Mouse (Mus musculus): ENCODE data around the gene Tmem182.

Tmem182 gene

DNA sequence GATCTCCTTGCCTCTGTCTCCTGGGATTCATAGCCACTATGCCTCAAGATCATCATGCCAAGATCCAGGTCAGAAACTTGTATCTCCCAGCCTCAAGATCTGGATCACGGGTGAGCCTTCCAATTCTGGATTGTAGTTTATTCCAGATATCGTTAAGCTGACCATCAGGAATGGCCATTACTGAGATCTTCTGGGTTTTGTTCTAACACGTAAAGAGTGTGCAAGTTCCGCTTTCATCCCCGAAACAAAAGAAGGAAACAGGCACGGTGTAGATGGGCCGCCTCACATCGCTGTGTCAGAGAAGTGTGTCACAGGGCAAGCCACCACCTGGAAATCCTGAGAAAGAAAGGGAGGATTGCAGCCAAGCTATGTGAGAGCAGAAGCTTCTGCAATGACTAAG lies 6.3 kb upstream of the Tmem182 start:
- no peak for DNase-seq (ENCODE audit: low read depth)

DNA sequence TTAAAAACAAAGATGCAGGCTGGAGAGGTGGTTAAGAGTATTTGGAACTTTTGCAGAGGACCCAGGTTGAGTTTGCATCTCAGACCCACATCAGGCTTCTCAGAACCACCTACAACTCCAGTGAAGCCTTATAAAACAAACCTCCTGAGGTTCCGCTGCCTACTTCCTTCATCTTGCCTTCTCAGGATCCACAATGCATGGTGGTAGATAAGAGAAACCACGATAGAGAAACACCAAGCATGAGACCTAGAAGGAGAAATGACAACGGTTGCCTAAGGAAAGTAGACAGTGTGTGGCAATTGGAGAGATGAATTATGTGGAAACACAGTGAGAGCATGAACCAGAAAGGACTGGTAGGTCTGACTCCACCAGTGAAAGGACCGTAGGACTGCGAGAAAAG lies 4.5 kb upstream of the Tmem182 start:
- no peak for DNase-seq (ENCODE audit: low read depth)

DNA sequence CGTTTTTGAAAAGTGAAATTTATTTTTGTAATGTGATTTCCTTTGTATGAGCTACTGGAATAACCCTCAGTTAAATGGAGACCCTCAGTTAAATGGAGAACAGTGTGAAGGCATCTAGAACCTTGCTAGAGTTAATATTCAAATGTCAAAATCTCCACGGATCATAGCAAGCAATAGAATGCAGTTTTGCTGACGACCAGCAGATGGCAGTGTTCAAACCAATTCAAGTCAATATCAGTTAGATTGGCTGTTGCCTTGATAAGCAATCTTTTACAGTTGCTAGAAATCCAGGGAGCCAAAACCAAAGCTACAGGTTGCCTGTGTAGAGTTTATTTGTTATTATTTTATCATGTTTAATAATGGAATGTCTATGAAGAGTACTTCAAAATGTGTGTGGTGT lies 2.6 kb upstream of the Tmem182 start:
- no peak for DNase-seq (ENCODE audit: low read depth)

DNA sequence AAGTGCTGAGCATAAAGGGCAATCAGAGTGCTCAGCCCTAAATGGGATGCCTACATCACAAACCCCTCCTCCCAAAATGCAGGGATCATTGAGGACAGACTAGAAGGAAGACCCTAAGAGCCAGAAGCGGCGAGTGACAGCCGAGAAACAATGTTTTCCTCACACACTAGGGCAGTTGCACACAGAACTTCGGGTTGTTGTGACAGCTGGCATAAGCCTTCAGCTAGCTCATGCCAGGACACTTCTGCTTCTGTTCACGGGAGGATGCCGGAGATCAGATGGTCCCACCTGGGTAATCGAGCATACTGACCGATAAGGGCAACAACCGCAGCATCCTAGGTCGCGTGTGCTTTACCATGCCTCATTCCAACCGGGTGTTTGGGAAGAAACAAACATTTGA lies 1.3 kb upstream of the Tmem182 start:
- DNase-seq (ENCODE audit: low read depth): no peak

DNA sequence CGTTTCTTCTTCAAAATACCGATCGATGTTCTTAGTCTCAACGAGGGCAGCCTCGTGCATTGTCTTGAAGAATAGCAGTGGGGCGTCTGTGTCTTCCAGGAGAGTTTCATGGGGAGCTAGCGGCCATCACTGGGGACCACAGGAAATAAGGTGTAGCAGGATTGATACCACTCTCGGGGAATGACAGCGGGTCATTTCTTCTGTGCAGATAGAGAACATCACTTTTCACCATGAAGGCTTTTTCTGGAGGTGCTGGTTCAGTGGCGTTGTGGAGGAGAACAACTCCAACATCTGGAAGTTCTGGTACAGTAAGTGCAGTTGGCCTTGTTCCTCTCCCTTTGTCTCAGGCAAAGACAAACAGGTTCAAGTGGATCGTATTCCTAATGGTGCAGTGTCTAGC lies 490 bp downstream of the Tmem182 start:
- no peak for DNase-seq (ENCODE audit: low read depth)

DNA sequence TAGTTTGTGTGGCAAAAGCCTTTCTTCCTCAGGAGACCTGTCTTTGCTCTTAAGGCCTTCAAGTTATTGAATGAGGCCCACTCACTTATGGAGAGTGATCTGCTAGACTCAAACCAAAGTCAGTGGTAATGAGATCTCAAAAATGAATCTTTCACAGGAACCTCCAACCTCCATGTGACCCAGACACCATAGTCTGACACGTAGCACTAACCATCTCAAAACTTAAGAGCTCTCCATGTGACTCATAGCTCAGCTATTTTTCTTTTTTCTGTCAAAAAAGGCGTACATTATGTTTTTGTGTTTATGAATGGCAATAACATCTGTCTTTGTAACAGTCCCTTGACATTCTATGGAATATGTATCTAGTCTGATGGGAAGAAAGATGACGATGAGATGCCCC lies 3.2 kb downstream of the Tmem182 start:
- no peak for DNase-seq (ENCODE audit: low read depth)

DNA sequence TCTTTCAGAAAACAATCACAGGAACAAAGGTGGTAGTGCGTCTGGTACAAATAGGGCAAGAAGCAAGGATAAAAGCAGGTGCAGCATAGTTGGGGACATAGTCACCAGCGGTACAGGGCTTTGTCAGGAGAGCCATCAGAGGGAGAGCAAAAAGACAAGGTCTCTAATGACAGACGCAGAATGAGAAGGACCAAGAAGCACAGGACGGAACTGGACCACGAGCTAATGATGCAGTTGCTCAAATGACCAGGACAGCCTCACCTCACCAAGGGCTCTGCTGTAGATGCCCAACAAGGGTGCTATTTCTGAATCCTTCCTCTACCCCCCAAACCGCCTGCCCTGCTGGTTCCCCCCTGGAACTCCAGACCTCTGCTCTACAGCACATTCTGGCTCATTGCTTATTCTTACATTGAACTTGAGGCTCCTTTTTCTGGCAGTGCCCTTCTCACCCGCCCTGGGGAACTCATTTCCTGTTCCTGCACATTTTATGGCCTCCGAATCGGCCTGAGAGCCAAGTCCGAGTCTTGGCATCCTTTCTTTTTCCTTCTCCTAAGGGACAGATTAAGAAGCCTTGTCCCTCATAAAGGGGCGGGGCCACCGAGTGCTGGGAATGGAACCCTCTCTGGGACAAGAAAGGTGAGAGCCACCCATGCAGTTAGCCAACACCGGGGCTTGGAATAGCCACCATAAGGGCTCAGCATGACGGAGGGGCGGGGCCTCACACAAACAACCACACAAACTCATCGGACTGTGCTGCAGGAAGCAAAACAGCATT lies 9.9 kb downstream of the Tmem182 start:
- DNase-seq (ENCODE audit: low read depth): no peak

DNA sequence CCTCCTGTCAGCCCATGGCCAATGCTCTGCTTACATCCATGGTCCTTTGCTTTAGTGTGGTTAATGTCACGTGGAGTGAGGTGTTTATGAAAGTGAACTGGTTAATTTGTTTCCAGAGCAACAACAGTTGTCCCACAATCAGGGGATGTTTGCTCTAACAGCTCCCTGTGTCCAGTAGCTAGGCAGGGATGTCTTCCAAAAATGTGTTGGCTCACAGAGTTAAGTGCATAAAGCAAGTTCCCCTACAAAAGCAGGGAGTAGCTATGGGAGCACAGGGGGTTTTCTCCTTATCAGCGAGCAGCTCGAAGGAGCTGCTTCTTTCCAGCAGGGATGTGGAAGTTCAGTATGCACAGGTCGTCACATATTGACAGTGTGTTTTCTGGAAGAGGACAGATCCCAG lies 19.1 kb downstream of the Tmem182 start:
- no peak for DNase-seq (ENCODE audit: low read depth)

DNA sequence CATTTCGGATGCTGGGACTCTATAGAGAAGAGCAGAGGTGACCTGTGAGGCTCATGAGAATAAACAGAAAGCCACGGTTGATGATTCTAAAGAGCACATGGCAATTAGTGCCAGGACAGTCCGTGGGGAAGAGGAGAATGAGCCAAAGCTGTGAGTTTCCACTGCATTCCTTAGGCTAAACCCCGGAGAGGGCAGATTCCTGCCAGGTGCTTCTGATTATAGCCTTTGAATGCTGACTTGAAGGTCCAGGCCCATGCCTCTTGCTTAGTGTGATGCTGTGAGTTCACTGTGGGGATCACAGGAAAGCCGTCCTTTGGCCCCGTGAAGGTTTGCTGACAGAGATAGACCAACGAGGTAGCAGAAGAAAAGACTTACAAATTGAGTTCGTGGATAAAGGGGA lies 19.5 kb downstream of the Tmem182 start:
- no peak for DNase-seq (ENCODE audit: low read depth)

DNA sequence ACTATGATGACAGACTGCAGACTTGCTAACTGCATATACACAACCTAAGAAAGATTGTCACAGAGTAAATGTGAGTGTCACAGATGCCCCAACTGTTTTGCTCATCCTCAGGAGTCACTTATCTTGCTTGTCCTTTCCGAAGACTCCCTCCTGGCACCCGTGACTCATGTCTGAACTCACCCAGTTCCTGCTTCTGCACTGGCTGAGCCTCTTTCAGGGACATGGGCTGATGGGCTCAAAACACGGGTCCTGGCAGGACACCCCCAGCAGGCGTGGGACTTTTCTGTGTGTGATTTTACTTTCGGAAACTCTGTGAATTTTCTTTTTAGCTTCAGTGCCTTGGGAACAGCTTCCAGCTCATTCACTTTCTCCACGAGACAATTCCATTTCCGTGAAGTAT lies 20.4 kb downstream of the Tmem182 start:
- no peak for DNase-seq (ENCODE audit: low read depth)

DNA sequence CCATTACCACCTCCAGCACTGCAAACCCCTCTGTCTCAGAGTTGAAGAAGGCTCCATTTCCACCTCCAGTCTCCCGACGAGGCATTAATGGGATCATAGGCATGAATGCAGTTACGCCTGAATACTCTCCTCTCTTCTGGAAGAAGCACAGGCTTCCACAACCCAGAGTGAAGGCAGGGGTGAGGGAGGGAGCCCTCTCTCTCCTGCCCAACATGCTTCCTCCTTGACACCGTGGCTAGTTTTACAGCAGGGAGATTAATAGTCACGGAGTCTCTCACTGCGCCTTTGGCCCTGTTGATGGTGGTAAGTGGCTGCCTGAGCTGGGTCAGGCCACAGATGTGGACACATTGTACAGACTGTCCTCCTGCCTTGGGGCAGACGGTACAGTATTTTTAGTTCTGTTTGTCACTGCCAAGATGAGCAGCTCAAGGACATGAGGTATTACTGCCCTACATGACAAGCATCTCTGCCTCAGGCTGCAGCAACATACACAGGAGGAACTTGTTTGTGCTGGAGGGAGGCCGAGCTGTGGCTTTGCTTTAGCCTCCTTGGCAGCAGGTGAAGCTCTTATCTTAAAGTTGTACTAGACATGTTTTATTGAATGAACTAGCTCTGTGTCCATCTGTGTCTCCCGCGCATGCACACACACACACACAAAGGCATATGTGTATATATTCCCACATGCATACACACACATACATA lies 24.0 kb downstream of the Tmem182 start:
- DNase-seq (ENCODE audit: low read depth): no peak

DNA sequence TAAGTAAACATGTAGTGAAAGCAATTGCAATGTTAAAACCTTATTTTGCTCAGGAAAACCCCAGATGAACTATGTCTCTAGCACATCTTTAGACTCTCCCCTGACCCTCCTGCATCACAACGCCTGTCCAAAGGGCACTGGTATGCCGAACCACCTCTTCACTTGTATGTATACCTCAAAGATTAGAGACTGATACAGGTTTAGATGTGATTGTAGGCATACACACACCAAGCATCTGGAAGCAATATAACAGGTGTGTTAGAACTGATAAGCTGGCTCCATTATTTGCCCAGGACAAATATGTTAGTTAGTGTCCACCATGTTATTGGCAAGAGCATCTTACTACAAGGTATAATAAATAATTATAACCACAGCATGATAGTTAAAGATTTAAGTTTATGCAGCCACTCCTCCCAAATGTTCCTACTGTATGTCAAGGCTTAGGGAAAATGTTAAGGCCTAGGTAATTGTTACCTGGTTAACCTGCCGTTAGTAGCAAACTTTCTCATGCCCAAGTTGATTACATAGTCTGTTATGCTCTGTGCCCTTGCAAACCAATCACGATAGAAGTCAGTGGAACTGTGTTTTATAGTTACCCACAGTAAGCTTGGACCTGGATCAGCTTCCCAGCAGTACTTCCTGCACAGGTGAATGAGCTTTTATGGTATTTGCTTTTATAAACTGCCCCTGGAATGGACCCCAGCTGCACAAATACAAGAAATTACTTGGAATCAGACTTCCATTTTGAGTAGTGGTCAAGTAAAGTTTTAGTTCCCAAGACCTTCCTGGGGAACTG lies 25.5 kb downstream of the Tmem182 start:
- no peak for DNase-seq (ENCODE audit: low read depth)

DNA sequence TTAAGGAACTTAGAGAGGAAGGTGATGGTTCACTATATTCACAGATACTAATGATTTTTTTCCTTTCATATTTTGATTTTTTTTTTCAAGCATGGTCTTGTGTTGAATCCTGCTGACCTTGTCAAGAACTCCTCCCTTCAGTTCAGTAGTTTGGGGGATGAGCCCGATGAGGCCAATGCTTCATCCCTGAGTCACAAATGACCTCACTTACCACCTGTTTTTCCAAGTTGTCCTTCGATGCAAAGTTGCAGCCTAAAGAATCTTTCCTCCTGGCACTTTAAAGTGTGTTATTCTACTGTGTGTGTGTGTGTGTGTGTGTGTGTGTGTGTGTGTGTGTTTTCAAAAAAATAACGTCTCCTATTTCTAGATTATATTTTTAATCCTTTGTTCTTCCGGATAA lies 30.1 kb downstream of the Tmem182 start:
- no peak for DNase-seq (ENCODE audit: low read depth)

DNA sequence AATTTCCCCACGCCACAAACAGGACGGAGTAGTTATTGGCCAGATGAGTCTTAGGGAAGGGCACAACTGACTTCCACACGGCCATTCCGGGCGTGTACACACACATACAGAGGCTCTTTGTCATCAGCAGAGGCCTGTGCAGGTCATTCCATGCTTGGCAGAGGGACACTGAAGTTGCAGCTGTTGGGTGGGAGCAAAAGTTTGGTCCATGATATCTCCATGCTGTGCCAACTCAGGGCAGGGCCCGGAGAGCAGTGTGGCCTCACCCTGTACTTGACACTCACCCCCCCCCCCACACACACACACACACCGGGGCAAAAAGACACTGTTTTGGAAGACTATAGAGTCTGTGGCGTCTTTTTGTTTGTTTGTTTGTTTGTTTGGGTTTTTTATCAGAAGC lies 35.2 kb downstream of the Tmem182 start:
- DNase-seq (ENCODE audit: low read depth): no peak

DNA sequence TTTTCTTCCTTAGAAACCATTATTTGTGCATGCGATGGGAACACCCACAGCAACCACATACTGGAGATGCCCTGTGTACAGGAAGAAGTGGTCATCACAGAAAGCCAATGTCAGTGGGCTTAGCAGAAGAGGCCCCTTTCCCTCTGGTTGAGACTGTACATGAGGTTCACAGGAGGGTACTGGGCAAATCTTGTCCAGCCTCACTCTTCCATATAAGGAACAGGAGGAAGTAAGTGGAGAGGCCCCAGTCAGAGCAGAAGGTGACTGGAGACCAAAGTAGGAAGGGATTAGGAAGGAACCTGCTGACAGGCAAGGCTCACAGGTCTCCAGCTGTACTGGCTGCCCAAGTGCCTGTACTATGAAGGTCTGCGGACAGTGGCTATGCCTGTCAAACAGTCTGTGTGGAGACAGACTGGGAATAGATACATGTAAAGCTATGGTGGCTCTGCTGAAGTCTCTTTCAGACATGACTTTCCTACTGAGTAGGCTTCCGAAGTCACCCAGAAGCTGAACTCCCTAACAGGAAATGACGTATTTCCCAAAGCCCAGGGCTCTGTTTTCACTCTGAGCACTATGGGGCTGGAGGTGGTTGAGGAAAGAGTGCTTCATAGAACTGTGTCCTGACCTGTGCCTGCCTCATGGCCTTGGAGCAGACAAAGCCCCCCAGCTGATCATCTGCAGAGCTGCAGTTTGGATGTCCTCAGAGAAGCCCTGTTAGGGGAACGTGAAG lies 35.8 kb downstream of the Tmem182 start:
- DNase-seq (ENCODE audit: low read depth): no peak

DNA sequence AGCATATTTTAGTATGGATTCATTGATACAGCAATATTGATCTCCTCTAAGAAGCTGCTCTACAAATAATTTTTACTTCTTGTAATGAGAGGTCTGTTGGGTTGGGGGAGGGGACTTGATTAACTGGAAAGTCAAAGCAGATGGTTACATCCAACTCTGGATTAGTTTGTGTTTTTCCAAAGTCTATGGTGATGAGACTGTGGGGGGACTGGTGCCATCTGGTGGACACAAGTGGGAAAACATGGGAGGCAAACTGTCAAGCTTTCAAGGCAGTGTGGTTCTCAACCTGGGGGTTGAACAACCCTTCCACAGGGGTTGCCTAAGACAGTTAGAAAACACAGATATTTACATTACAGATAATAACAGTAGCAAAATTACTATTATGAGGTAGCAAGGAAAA lies 39.2 kb downstream of the Tmem182 start:
- peak; percentile 19 for DNase-seq (ENCODE audit: low read depth)

DNA sequence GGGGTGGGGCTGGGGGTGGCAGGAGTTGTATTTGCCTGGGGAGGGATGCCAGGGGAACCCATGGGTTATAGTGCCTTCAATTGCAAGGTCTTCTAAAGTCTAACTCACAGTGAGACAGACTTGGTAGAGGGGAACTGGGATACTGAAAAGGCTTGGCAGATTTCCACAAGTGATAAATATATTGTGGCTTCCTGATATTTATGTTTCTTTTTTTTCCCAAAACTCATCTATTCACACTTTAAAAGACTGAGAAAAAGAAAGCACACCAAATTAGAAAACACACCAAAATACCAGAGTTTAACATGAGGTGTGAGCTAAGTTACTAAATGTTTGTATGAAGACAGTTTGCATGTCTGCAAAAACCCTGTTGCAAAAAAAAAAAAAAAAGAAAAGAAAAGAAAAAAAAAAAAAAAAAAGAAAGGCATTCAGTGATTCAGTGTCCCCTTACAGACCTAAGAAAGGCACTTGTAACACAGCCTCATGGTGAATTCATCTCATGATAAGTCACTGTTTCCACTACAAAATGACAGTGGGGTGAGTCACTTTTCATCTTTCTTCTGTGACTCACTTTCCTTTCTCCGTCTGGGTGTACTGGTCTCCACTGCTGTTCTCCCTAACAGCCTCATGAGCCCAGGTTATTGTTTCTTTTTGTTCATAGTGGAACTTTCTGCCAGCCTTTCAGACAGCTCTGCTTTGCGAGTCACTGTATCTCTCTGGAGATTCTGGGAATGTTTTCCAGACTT lies 42.0 kb downstream of the Tmem182 start:
- DNase-seq (ENCODE audit: low read depth): no peak

DNA sequence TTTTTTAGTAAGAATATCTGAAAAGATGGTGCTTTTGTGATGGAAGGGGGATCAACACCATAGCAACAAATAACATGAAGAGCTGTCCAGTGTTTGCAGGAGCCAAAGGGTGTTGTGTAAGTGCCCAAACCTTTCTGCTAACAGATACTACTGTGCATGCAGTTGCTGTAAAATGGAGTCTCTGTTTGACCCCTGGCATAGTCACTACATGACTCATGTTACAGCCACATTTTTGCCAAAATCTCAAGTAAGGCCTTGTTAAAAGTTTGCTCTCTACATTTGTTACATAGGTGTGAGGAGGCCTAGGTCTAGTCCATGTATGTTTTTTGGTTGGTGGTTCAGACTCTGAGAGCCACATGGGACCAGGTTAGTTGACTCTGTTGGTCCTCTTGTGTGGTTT lies 45.9 kb downstream of the Tmem182 start:
- no peak for DNase-seq (ENCODE audit: low read depth)

DNA sequence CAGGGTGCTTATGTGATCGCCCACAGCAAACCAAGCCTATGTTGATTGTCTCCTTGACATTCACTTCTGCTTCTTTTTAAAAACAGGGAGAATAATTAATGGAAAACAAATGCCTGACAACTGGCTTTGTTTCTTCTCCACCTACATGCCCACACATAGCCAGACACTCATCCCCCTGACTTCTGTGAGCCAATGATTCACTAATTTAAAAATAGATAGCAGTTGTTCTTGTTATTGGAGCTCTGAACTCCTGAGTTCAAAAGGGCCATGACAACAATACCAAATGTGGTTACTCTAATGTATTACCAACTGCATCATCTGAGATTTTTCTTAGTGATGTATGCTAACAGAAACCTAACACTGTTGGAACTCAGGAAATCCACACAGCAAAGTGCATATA lies 49.9 kb downstream of the Tmem182 start:
- no peak for DNase-seq (ENCODE audit: low read depth)

DNA sequence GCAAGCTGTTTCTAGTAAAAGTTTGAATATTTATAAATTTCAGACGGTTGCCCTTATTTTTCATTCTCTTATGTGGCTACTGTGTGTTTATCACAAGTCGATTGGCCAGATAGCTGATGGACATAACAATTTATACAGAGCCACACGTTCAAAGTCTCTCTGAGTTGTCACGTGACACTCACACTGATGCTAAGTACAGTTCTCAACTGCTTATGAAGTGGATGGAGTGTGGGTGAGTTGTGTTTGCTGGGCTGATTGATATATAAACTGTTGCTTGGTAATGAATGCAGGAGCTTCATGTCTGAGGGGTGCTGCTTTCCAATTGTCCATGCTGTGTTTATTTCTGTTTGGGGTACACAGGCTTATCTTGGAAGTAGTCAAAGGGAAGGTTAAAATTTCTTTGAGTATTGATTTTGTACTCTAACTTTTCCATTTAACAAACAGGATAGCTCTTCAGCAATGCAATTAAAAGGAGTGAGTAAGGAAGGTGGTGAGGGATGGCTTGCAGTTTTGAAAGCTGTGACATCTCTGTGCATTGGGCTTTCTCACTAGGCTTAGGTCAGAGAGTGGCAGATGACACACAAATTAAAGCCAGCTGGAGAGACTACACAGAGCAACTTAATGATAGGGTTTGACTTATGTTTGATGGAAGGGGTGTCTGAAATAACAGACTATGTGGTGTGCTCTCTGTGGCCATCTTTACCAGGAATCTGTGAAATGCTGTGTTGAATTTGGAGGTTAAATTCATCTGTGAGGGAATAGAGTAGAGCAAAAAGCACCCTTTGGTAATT lies 51.6 kb downstream of the Tmem182 start:
- no peak for DNase-seq (ENCODE audit: low read depth)

DNA sequence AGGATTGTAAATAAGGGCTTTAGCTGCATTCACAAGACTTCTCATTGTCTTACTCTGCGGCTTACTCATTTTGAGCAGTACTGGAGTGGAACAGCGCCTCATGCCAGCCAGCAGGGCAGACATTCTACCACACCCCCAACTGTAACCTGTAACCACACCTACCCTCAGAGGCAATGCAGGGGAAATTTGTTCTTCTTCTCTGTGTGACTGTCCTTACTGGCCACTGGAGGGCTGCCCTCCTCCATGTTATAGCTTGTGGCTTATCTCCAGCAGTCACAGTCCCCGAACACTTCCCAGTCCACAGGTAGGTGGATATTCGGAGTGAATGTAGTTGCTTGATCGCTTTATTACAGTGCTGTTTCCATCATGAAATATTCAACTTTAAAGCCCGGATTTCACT lies 59.6 kb downstream of the Tmem182 start:
- DNase-seq (ENCODE audit: low read depth): no peak

Data from c-Kit-positive CD71-negative TER-119-negative erythroid progenitor cells, embryonic 14.5 days (primary cell).